Mouse (Mus musculus) CD8-positive naive resting alpha-beta T cell, adult 2 months (primary cell): ENCODE measurements at regions not wholly inside any gene's neighbourhood (a gene's known extent, or its start where the extent isn't known, plus 50 kb on each side); places are given as distances from the start of the nearest gene placed in this dataset.
A peak's percentile ranks its signal among the peaks of the same experiment; 100 is the strongest.

ENCODE experiments used
- DNase-seq, 2 experiments: peaks; one replicate each; pipeline ENCODE4 v3.0.0; 2022; ENCODE audit warnings: low read depth in 2 of 2, low spot score in 2 of 2

- DNase-seq: no peak
These were observed 51.3 kb upstream of the Ier5l start for GRCm38 (mm10) chr2:30525295-30525694.

DNA sequence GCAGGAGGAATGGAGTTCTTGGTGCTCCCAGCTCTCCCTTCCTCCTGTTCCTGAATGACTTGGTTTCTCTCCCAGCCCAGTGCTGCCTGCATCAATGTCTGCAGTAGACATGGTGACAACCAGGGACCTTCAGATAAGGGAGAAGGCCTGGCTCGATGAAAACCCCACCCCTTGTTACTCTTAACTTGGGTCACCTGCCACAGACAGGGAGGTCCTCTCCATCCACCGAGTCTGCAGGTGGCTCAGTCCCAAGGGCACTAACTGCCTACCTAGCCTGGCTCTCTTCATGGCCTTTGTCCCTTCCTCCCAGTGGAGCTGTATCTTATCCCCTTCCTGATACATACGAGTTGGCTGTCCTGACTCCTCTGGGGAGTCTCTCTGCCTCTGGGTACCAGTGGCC lies 51.8 kb upstream of the Ier5l start:
- DNase-seq: no peak

- DNase-seq: peak in 1 of 2 experiments; percentile 36
These were observed 53.5 kb upstream of the Ier5l start for GRCm38 (mm10) chr2:30527495-30527894.

DNA sequence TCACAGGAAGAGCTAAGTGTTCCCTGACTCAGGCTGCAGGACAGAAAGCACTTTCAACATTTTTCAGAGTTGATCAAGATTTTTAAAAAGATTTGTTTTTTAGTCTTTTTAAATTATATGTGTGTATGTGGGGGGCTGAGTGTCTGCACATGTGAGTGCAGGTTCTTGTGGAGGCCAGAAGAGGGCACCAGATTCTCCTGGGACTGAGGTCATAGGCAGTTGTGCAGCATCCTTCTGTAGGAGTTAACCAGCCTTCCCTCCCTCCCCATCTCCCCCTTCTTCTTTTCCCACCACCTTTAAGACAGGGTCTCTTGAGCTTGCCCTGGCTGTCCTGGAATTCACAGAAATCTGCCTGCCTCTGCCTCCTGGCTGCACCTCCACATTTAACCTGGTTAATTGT lies 58.9 kb upstream of the Ier5l start:
- no peak for DNase-seq

- no peak for DNase-seq
These were observed 59.3 kb upstream of the Ier5l start for GRCm38 (mm10) chr2:30533367-30533766.

GRCm38 (mm10) chr2:30534485-30534884 lies 60.4 kb upstream of the Cstad start:
- no peak for DNase-seq

DNA sequence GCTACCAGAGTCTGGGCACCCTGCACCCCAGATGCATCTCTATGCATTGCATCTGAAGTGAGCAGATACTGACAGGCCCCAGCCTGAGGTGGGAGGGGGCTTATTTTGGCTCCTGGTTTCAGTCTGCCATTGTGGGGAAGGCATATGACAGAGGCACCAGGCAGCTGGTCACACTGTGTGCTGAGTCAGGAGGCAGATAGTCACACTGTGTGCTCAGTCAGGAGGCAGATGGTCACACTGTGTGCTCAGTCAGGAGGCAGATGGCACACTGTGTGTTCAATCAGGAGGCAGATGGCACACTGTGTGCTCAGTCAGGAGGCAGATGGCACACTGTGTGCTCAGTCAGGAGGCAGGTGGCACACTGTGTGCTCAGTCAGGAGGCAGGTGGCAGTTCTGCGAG lies 55.5 kb upstream of the Cstad start:
- DNase-seq: no peak

DNA sequence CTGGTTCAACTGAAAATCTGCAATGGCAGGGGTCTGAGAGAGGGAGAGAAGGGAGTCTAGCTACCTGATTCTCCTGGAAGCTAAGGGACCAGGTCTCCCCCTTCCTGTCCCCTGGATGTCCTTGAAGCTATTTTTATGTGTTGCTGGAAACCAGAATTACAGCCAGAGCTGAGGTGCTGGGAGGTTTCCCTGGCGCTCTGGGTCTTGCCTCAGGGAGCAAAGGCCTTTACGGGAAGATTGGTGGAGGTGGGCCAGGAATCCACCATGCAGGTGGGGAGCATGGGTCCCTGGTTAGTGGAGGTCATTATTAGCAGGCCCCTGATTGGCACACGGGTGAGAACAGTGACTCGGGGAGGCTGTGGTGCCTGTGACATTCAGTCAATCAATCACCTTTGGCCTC lies 53.3 kb upstream of the Cstad start:
- no peak for DNase-seq

DNA sequence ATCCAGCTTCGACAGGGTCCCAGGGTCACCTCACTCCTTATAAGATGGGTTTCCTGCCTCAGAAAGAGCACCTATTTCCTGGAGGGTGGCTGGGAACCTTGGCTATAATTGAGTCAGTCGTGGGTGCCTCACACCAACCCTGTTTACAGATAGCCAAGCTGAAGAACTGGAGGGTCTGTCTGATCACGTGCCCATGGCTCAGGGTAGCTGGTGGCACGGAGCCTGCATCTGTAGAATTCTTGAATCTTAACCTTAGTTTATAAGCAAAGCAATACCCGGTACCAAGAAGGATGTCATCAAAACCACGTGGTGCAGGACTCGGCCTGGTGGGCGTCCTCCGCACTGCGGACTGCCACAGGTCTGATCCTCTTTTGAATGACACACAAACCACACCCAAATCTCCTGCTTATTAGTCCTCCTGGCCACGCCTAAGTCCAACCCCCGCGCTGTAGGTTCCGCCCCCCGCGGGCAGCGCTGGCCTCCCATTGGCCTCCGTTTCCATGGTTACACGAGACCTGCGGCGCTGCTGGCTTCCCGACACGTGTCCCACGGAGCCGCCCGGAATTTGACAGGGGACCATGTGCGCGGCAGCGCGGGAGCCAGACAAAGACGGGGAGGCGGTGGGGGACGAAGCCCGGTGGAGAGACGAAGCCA lies 49.9 kb upstream of the Cstad start:
- DNase-seq: peak; percentile 32 to 49
